Mouse (Mus musculus) intestine, embryonic 15.5 days (tissue): ENCODE data around the gene Cfap206. TPM values are rescaled to one million over a fixed set of nuclear protein-coding genes. Genes with fewer than 3 reads are reported as not detected.

Experiments
- ATAC-seq: fragments of 200-750 bp; cut with Nextera tagmentation; 2 replicates; pipeline ENCODE4 v1.8.0; 2017; ENCODE audit warnings: moderate TSS enrichment, moderate library complexity
- H3K27ac ChIP-seq: fragments of 300-500 bp; sonication (generic); 2 replicates; pipeline ENCODE4 v1.5.1; 2015; ENCODE audit warnings: mild to moderate bottlenecking, inconsistent platforms
- H3K27me3 ChIP-seq: fragments of 300-500 bp; sonication (generic); replicated peaks from 2 replicates; pipeline ENCODE4 v1.6.1; 2015; ENCODE audit warnings: inconsistent platforms
- H3K36me3 ChIP-seq: fragments of 300-500 bp; sonication (generic); 2 replicates; pipeline ENCODE4 v1.6.1; 2015; ENCODE audit warnings: inconsistent platforms
- H3K4me1 ChIP-seq: fragments of 300-500 bp; sonication (generic); replicated peaks from 2 replicates; pipeline ENCODE4 v1.6.1; 2015; ENCODE audit warnings: inconsistent platforms
- H3K4me2 ChIP-seq: fragments of 300-500 bp; sonication (generic); replicated peaks from 2 replicates; pipeline ENCODE4 v1.6.1; 2015; ENCODE audit warnings: mild to moderate bottlenecking, inconsistent platforms
- H3K4me3 ChIP-seq: fragments of 300-500 bp; sonication (generic); replicated peaks from 2 replicates; pipeline ENCODE4 v1.5.1; 2015; ENCODE audit warnings: inconsistent platforms
- H3K9ac ChIP-seq: fragments of 300-500 bp; sonication (generic); 2 replicates; pipeline ENCODE4 v1.6.1; 2015; ENCODE audit warnings: inconsistent platforms
- H3K9me3 ChIP-seq: fragments of 300-500 bp; sonication (generic); 2 replicates; pipeline ENCODE4 v1.6.1; 2016; ENCODE audit warnings: inconsistent platforms
- WGBS: fragments of 180-500 bp; shearing (Covaris S2); methylation state at CpG from one replicate; pipeline ENCODE4 v1.1.7; 2015; 5-methylcytosine and 5-hydroxymethylcytosine counted together
- polyA plus RNA-seq: library from polyadenylated mRNA; unstranded; fragments of >200 nt; fragmentation: Nextera tagmentation; extraction: Ambion mirVana; gene quantifications from 2 replicates; pipeline ENCODE4 v1.2.1, GENCODE M21; 2015

Gene Cfap206
- polyA plus RNA-seq, 1 experiment from 2014 or later, result 0.20 TPM

- Histone ChIP-seq H3K36me3 (no peaks in the 10 kb centered on the region), H3K9ac (no peak overlapping the region), H3K9me3 (no peaks in the 10 kb centered on the region), H3K4me2 (no peak overlapping the region), H3K4me3 (no peak overlapping the region), H3K4me1 (no peaks in the 10 kb centered on the region), H3K27ac (no peak overlapping the region), H3K27me3 (no peaks in the 10 kb centered on the region)
- 95% methylated on average over 1 of the region's 1 CpGs for WGBS
- no peak for ATAC-seq
Observed at GRCm38 (mm10) chr4:34715062-34715461, 14.9 kb downstream of the Cfap206 start.

GRCm38 (mm10) chr4:34708127-34708526 is 21.9 kb downstream of the Cfap206 start:
- no peak overlapping the region for H3K27ac ChIP-seq
- ATAC-seq, result no peak

GRCm38 (mm10) chr4:34707248-34707647 is 22.8 kb downstream of the Cfap206 start:
- WGBS, result 68% methylated on average over 3 of the region's 3 CpGs
- Histone ChIP-seq H3K27me3 (no peaks in the 10 kb centered on the region; the same call in 1 of the 2 replicates), H3K9ac (no peak overlapping the region), H3K4me3 (no peak overlapping the region), H3K36me3 (no peaks in the 10 kb centered on the region), H3K27ac (no peak overlapping the region), H3K9me3 (no peaks in the 10 kb centered on the region), H3K4me2 (no peak overlapping the region), H3K4me1 (no peaks in the 10 kb centered on the region)
- ATAC-seq, result no peak

More at GRCm38 (mm10) chr4:34708127-34708526, 21.9 kb downstream of the Cfap206 start:
- Histone ChIP-seq H3K27me3 (no peaks in the 10 kb centered on the region; the same call in 1 of the 2 replicates), H3K9ac (no peak overlapping the region), H3K9me3 (no peaks in the 10 kb centered on the region), H3K4me1 (no peaks in the 10 kb centered on the region), H3K4me2 (no peak overlapping the region), H3K4me3 (no peak overlapping the region), H3K36me3 (no peaks in the 10 kb centered on the region)
- WGBS, result 76% methylated on average over 3 of the region's 3 CpGs

DNA sequence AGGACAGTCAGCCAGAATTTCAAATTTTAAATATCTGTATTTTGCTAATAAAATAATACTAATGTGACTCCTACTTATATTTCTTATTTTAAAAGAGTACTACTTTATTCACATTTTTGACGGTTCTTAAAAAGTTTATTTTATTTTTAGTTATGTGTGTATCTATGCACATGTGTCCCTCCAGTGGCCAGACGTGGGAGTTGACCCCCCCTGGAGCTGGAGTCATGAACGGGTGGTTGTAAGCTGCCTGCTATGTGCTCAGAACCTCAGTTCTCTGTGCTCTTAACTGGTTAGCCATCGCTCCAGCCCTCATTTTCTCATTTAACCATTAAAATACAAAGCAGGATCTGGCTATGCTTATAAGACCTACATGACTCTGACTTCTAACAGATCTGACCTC is 27.0 kb downstream of the Cfap206 start:
- H3K36me3 ChIP-seq, result no peaks in the 10 kb centered on the region
- WGBS, result 67% methylated on average over 4 of the region's 4 CpGs
- H3K4me2 ChIP-seq, result no peak overlapping the region
- H3K4me1 ChIP-seq, result no peaks in the 10 kb centered on the region
- H3K9ac ChIP-seq, result no peak overlapping the region
- no peaks in the 10 kb centered on the region for H3K9me3 ChIP-seq
- no peaks in the 10 kb centered on the region; the same call in 1 of the 2 replicates for H3K27me3 ChIP-seq
- no peak overlapping the region for H3K27ac ChIP-seq
- no peak overlapping the region for H3K4me3 ChIP-seq
- no peak for ATAC-seq

- Histone ChIP-seq H3K9me3 (no peaks in the 10 kb centered on the region), H3K27ac (no peak overlapping the region), H3K27me3 (no peaks in the 10 kb centered on the region; the same call in 1 of the 2 replicates), H3K4me1 (no peaks in the 10 kb centered on the region), H3K4me3 (no peak overlapping the region), H3K9ac (no peak overlapping the region), H3K4me2 (no peak overlapping the region), H3K36me3 (no peaks in the 10 kb centered on the region)
- ATAC-seq, result no peak
- 94% methylated on average over 11 of the region's 11 CpGs for WGBS
Observed at GRCm38 (mm10) chr4:34702231-34702630, 27.8 kb downstream of the Cfap206 start.

DNA sequence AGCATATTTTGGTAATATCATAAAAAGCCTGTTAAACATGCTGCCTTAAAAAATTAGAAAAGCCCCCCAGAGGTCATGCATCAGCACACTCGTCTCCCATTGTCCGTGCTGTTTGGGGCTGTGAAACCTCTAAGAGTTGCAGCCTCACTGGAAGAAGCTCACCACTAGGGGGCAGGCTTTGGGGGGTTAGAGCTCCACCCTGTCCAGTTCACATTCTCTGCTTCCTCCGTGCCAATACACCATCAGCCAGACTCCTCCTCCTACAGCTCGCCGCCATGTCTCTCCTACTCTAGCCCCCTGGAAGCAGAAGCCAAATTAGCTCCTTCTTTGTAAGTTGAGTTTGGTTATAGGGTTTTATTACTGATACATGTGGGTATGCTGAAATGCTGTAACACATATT is 28.5 kb downstream of the Cfap206 start:
- ATAC-seq, result no peak
- no peak overlapping the region for H3K27ac ChIP-seq
- H3K4me3 ChIP-seq, result no peak overlapping the region
- H3K4me2 ChIP-seq, result no peak overlapping the region
- WGBS, result 58% methylated on average over 5 of the region's 5 CpGs
- no peaks in the 10 kb centered on the region for H3K9me3 ChIP-seq
- no peaks in the 10 kb centered on the region for H3K27me3 ChIP-seq
- H3K36me3 ChIP-seq, result no peaks in the 10 kb centered on the region
- H3K4me1 ChIP-seq, result no peaks in the 10 kb centered on the region
- no peak overlapping the region for H3K9ac ChIP-seq

GRCm38 (mm10) chr4:34688021-34688420 is 42.0 kb downstream of the Cfap206 start:
- Histone ChIP-seq H3K4me2 (no peak overlapping the region), H3K9me3 (no peaks in the 10 kb centered on the region), H3K36me3 (no peaks in the 10 kb centered on the region), H3K27ac (no peak overlapping the region), H3K4me1 (0 out of 2 replicates have a peak, but pooled peaks cover 2% of the 10 kb centered on the region), H3K27me3 (no peaks in the 10 kb centered on the region), H3K4me3 (no peak overlapping the region), H3K9ac (no peak overlapping the region)
- WGBS, result 79% methylated on average over 3 of the region's 3 CpGs
- no peak for ATAC-seq

GRCm38 (mm10) chr4:34686874-34687567 is 43.0 kb downstream of the Cfap206 start, which contains the start of gene Slc35a1:
Gene Slc35a1 (minus strand): TSS chr4:34687438.
- 0 out of 2 replicates have a peak, but pooled peaks cover 2% of the 10 kb centered on the region for H3K4me1 ChIP-seq
- H3K27ac ChIP-seq, result peak within 1 kb of the TSS; percentile 95
- WGBS, result under 1% methylated on average over 54 of the region's 65 CpGs
- peak within 1 kb of the TSS; percentile 84 for H3K4me3 ChIP-seq
- no peaks in the 10 kb centered on the region for H3K27me3 ChIP-seq
- peak within 1 kb of the TSS; percentile 92 for H3K9ac ChIP-seq
- no peaks in the 10 kb centered on the region for H3K9me3 ChIP-seq
- peak within 1 kb of the TSS; percentile 57 for H3K4me2 ChIP-seq
- H3K36me3 ChIP-seq, result no peaks in the 10 kb centered on the region
- peak; percentile 95 for ATAC-seq

DNA sequence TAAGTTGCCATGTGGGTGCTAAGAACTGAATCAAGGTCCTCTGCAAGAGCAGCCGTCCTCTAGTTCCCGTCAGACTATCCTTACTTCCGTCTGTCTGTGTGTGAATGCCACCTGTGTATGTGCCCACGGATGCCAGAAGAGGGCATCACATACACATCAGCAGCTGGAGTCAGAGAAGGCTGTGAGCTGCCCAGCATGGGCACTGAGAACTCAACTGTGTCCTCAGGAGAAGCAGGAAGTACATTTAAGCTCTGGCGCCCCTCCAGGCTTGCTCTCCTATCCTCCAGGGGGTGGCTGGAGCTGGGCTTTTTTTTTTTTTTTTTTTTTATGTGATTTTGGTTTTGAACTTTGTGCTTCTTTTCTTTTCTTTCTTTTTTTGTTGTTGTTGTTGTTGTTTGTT is 49.5 kb downstream of the Cfap206 start:
- Histone ChIP-seq H3K36me3 (0 out of 2 replicates have a peak, but pooled peaks cover 7% of the 10 kb centered on the region), H3K4me2 (no peak overlapping the region), H3K27ac (no peak overlapping the region), H3K9me3 (no peaks in the 10 kb centered on the region), H3K9ac (no peak overlapping the region), H3K4me1 (no peaks in the 10 kb centered on the region), H3K4me3 (no peak overlapping the region), H3K27me3 (no peaks in the 10 kb centered on the region)
- ATAC-seq, result no peak
- WGBS, result 90% methylated on average over 5 of the region's 5 CpGs

DNA sequence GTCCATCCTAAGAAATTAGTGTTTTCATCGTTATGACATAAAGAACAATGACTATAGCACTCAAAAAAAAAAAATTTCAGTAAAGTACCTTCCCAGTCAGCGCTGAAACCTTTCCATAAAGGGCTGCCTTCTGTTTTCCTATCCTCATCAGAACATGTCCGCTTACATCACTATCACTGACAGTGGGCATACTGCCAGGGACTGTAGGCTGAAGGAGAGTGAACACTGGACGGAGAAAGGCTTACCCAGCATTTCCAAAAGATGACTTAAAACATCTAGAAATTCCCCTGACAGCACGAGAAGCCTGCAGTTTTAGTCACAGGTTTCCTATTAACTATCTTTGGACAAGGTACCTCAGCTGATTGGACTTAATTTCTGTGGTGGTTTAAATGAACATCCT is 56.3 kb downstream of the Cfap206 start:
- Histone ChIP-seq H3K9me3 (no peaks in the 10 kb centered on the region), H3K27me3 (no peaks in the 10 kb centered on the region), H3K4me1 (no peaks in the 10 kb centered on the region), H3K27ac (no peak overlapping the region), H3K4me2 (no peak overlapping the region), H3K36me3 (no peaks in the 10 kb centered on the region), H3K9ac (no peak overlapping the region), H3K4me3 (no peak overlapping the region)
- WGBS, result 88% methylated on average over 5 of the region's 5 CpGs
- ATAC-seq, result no peak

GRCm38 (mm10) chr4:34667923-34668322 is 62.1 kb downstream of the Cfap206 start:
- Histone ChIP-seq H3K27ac (no peak overlapping the region), H3K4me1 (no peaks in the 10 kb centered on the region), H3K27me3 (no peaks in the 10 kb centered on the region), H3K9me3 (no peaks in the 10 kb centered on the region), H3K4me3 (no peak overlapping the region), H3K9ac (no peak overlapping the region), H3K36me3 (peaks cover 22% of the 10 kb centered on the region), H3K4me2 (no peak overlapping the region)
- WGBS, result 93% methylated on average over 5 of the region's 5 CpGs
- ATAC-seq, result no peak

DNA sequence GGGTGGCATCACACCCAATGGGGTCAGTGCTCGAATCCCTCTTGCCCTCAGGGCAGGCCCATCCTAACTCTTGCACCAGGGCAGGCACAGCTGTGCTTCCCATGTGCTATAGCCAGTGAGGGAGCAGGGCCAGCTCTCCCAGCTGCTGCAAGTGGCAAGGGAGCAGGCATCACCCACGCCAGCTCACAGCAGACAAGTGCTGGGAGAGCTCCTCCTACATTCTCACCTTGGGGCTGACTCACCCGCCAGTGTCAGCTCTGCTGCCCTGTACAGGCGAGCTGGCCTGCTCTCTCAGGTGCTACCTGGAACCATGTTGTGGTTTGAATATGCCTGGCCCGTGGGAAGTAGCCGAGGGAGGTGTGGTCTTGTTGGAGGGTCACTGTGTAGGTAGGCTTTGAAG is 68.1 kb downstream of the Cfap206 start:
- Histone ChIP-seq H3K9me3 (no peaks in the 10 kb centered on the region), H3K4me3 (no peak overlapping the region), H3K36me3 (peaks cover 41% of the 10 kb centered on the region), H3K4me1 (no peaks in the 10 kb centered on the region), H3K27ac (no peak overlapping the region), H3K27me3 (no peaks in the 10 kb centered on the region), H3K9ac (no peak overlapping the region), H3K4me2 (no peak overlapping the region)
- 81% methylated on average over 6 of the region's 6 CpGs for WGBS
- no peak for ATAC-seq

GRCm38 (mm10) chr4:34661514-34661913 is 68.5 kb downstream of the Cfap206 start:
- ATAC-seq, result no peak

More at GRCm38 (mm10) chr4:34661514-34661913, 68.5 kb downstream of the Cfap206 start:
- H3K4me3 ChIP-seq, result no peak overlapping the region
- no peaks in the 10 kb centered on the region for H3K9me3 ChIP-seq
- no peak overlapping the region for H3K27ac ChIP-seq
- no peak overlapping the region for H3K9ac ChIP-seq
- H3K27me3 ChIP-seq, result no peaks in the 10 kb centered on the region
- WGBS, result 90% methylated on average over 2 of the region's 2 CpGs
- H3K36me3 ChIP-seq, result peaks cover 39% of the 10 kb centered on the region
- H3K4me1 ChIP-seq, result no peaks in the 10 kb centered on the region
- no peak overlapping the region for H3K4me2 ChIP-seq
